Mouse (Mus musculus) hindbrain, embryonic 15.5 days (tissue): ENCODE data around the gene Stxbp5. TPM values are rescaled to one million over a fixed set of nuclear protein-coding genes. Genes with fewer than 3 reads are reported as not detected.
A peak's percentile ranks its signal among the peaks of the same experiment; 100 is the strongest.

Source experiments
- ATAC-seq: fragments of 200-750 bp; cut with Nextera tagmentation; 2 replicates; pipeline ENCODE4 v1.8.0; 2017; ENCODE audit warnings: low read depth, moderate number of reproducible peaks, moderate TSS enrichment; ENCODE audit not compliant: low FRiP score
- H3K27ac ChIP-seq: fragments of 300-500 bp; sonication (generic); replicated peaks from 2 replicates; pipeline ENCODE4 v1.5.1; 2015; ENCODE audit warnings: mild to moderate bottlenecking, inconsistent platforms
- H3K27me3 ChIP-seq: fragments of 300-500 bp; sonication (generic); 2 replicates; pipeline ENCODE4 v1.6.1; 2015; ENCODE audit warnings: control low read depth, inconsistent platforms
- H3K36me3 ChIP-seq: fragments of 300-500 bp; sonication (generic); 2 replicates; pipeline ENCODE4 v1.6.1; 2015; ENCODE audit warnings: control low read depth, inconsistent platforms
- H3K4me1 ChIP-seq: fragments of 300-500 bp; sonication (generic); replicated peaks from 2 replicates; pipeline ENCODE4 v1.6.1; 2015; ENCODE audit warnings: control low read depth, inconsistent platforms
- H3K4me2 ChIP-seq: fragments of 300-500 bp; sonication (generic); 2 replicates; pipeline ENCODE4 v1.6.1; 2015; ENCODE audit warnings: moderate library complexity, mild to moderate bottlenecking, inconsistent platforms
- H3K4me3 ChIP-seq: fragments of 300-500 bp; sonication (generic); 2 replicates; pipeline ENCODE4 v1.5.1; 2015; ENCODE audit warnings: mild to moderate bottlenecking, inconsistent platforms
- H3K9ac ChIP-seq: fragments of 300-500 bp; sonication (generic); 2 replicates; pipeline ENCODE4 v1.6.1; 2015; ENCODE audit warnings: inconsistent platforms
- H3K9me3 ChIP-seq: fragments of 300-500 bp; sonication (generic); 2 replicates; pipeline ENCODE4 v1.6.1; 2016; ENCODE audit warnings: control low read depth, inconsistent platforms
- WGBS: fragments of 180-500 bp; shearing (Covaris S2); methylation state at CpG from one replicate; pipeline ENCODE4 v1.1.7; 2015; 5-methylcytosine and 5-hydroxymethylcytosine counted together
- polyA plus RNA-seq: library from polyadenylated mRNA; unstranded; fragments of >200 nt; fragmentation: Nextera tagmentation; extraction: Ambion mirVana; gene quantifications from 2 replicates; pipeline ENCODE4 v1.2.1, GENCODE M21; 2015

Stxbp5 gene
- polyA plus RNA-seq, 1 experiment from 2014 or later = 8.9 TPM

GRCm38 (mm10) chr10:9839408-9839807, 61.5 kb downstream of the Stxbp5 start:
- 74% methylated on average over 7 of the region's 7 CpGs for WGBS

GRCm38 (mm10) chr10:9834986-9835385, 65.9 kb downstream of the Stxbp5 start:
- Histone ChIP-seq H3K4me3 (no peak overlapping the region), H3K4me2 (no peak overlapping the region), H3K4me1 (no peaks in the 10 kb centered on the region), H3K9ac (no peak overlapping the region), H3K27me3 (no peaks in the 10 kb centered on the region), H3K9me3 (no peaks in the 10 kb centered on the region), H3K27ac (no peak overlapping the region), H3K36me3 (peaks cover 3% of the 10 kb centered on the region; the same call in 1 of the 2 replicates)
- ATAC-seq = no peak
- 81% methylated on average over 4 of the region's 4 CpGs for whole genome bisulfite sequencing

More at GRCm38 (mm10) chr10:9839408-9839807, 61.5 kb downstream of the Stxbp5 start:
- Histone ChIP-seq H3K9me3 (no peaks in the 10 kb centered on the region), H3K4me1 (no peaks in the 10 kb centered on the region), H3K4me3 (no peak overlapping the region), H3K9ac (no peak overlapping the region), H3K36me3 (peaks cover 2% of the 10 kb centered on the region; the same call in 1 of the 2 replicates), H3K27me3 (no peaks in the 10 kb centered on the region), H3K27ac (no peak overlapping the region), H3K4me2 (no peak overlapping the region)
- ATAC-seq = no peak

GRCm38 (mm10) chr10:9832937-9833336, 67.9 kb downstream of the Stxbp5 start:
- H3K27me3 ChIP-seq = no peaks in the 10 kb centered on the region
- no peaks in the 10 kb centered on the region for H3K4me1 ChIP-seq
- no peaks in the 10 kb centered on the region for H3K9me3 ChIP-seq
- H3K4me3 ChIP-seq = no peak overlapping the region
- H3K4me2 ChIP-seq = no peak overlapping the region
- 78% methylated on average over 4 of the region's 4 CpGs for WGBS
- H3K36me3 ChIP-seq = peaks cover 3% of the 10 kb centered on the region; the same call in 1 of the 2 replicates
- ATAC-seq = no peak
- H3K9ac ChIP-seq = no peak overlapping the region
- H3K27ac ChIP-seq = no peak overlapping the region

- Histone ChIP-seq H3K9ac (no peak overlapping the region), H3K27ac (no peak overlapping the region), H3K4me2 (no peak overlapping the region), H3K27me3 (no peaks in the 10 kb centered on the region), H3K4me1 (no peaks in the 10 kb centered on the region), H3K4me3 (no peak overlapping the region), H3K9me3 (no peaks in the 10 kb centered on the region), H3K36me3 (0 out of 2 replicates have a peak, but pooled peaks cover 3% of the 10 kb centered on the region)
- ATAC-seq = no peak
- WGBS = 87% methylated on average over 3 of the region's 3 CpGs
Observed at GRCm38 (mm10) chr10:9829744-9830143, 71.1 kb downstream of the Stxbp5 start.

- Histone ChIP-seq H3K27me3 (no peaks in the 10 kb centered on the region), H3K36me3 (0 out of 2 replicates have a peak, but pooled peaks cover 3% of the 10 kb centered on the region), H3K4me1 (no peaks in the 10 kb centered on the region), H3K9ac (no peak overlapping the region), H3K27ac (no peak overlapping the region), H3K9me3 (no peaks in the 10 kb centered on the region), H3K4me3 (no peak overlapping the region), H3K4me2 (no peak overlapping the region)
- 65% methylated on average over 6 of the region's 6 CpGs for WGBS
- no peak for ATAC-seq
Observed at GRCm38 (mm10) chr10:9821299-9821698, 79.6 kb downstream of the Stxbp5 start.

- Histone ChIP-seq H3K27ac (no peak overlapping the region), H3K4me3 (no peak overlapping the region), H3K4me2 (no peak overlapping the region), H3K36me3 (0 out of 2 replicates have a peak, but pooled peaks cover 3% of the 10 kb centered on the region), H3K27me3 (no peaks in the 10 kb centered on the region), H3K9ac (no peak overlapping the region), H3K9me3 (no peaks in the 10 kb centered on the region), H3K4me1 (no peaks in the 10 kb centered on the region)
- WGBS = 96% methylated on average over 7 of the region's 7 CpGs
- no peak for ATAC-seq
Observed at GRCm38 (mm10) chr10:9818574-9818973, 82.3 kb downstream of the Stxbp5 start.

GRCm38 (mm10) chr10:9813926-9814325, 87.0 kb downstream of the Stxbp5 start:
- Histone ChIP-seq H3K4me2 (no peak overlapping the region), H3K36me3 (0 out of 2 replicates have a peak, but pooled peaks cover 3% of the 10 kb centered on the region), H3K9ac (no peak overlapping the region), H3K9me3 (no peaks in the 10 kb centered on the region), H3K27me3 (no peaks in the 10 kb centered on the region), H3K4me3 (no peak overlapping the region), H3K4me1 (no peaks in the 10 kb centered on the region), H3K27ac (no peak overlapping the region)
- ATAC-seq = peak; percentile 87
- 70% methylated on average over 4 of the region's 4 CpGs for WGBS

- Histone ChIP-seq H3K27ac (no peak overlapping the region), H3K4me1 (no peaks in the 10 kb centered on the region; the same call in 1 of the 2 replicates), H3K9ac (no peak overlapping the region), H3K4me3 (no peak overlapping the region), H3K4me2 (no peak overlapping the region), H3K36me3 (peaks cover 5% of the 10 kb centered on the region; the same call in 1 of the 2 replicates), H3K27me3 (no peaks in the 10 kb centered on the region), H3K9me3 (no peaks in the 10 kb centered on the region)
- WGBS = 85% methylated on average over 2 of the region's 2 CpGs
- no peak for ATAC-seq
Observed at GRCm38 (mm10) chr10:9807596-9807995, 93.3 kb downstream of the Stxbp5 start.

GRCm38 (mm10) chr10:9805341-9805740, 95.5 kb downstream of the Stxbp5 start:
- no peak overlapping the region for H3K4me2 ChIP-seq
- no peak for ATAC-seq
- WGBS = 49% methylated on average over 3 of the region's 3 CpGs
- H3K4me3 ChIP-seq = no peak overlapping the region
- H3K36me3 ChIP-seq = peaks cover 5% of the 10 kb centered on the region; the same call in 1 of the 2 replicates
- H3K27me3 ChIP-seq = no peaks in the 10 kb centered on the region
- H3K27ac ChIP-seq = no peak overlapping the region
- no peaks in the 10 kb centered on the region for H3K9me3 ChIP-seq
- H3K9ac ChIP-seq = no peak overlapping the region
- no peaks in the 10 kb centered on the region; the same call in 1 of the 2 replicates for H3K4me1 ChIP-seq

- Histone ChIP-seq H3K36me3 (peaks cover 8% of the 10 kb centered on the region), H3K9ac (no peak overlapping the region), H3K4me1 (no peaks in the 10 kb centered on the region; the same call in 1 of the 2 replicates), H3K4me2 (no peak overlapping the region), H3K4me3 (no peak overlapping the region), H3K27me3 (no peaks in the 10 kb centered on the region), H3K27ac (no peak overlapping the region), H3K9me3 (no peaks in the 10 kb centered on the region)
- ATAC-seq = no peak
- WGBS = 16% methylated on average over 2 of the region's 2 CpGs
Observed at GRCm38 (mm10) chr10:9803126-9803525, 97.8 kb downstream of the Stxbp5 start.

GRCm38 (mm10) chr10:9801571-9801970, 99.3 kb downstream of the Stxbp5 start:
- H3K9me3 ChIP-seq = no peaks in the 10 kb centered on the region
- no peak overlapping the region for H3K4me2 ChIP-seq
- no peaks in the 10 kb centered on the region; the same call in 1 of the 2 replicates for H3K4me1 ChIP-seq
- no peak overlapping the region for H3K27ac ChIP-seq
- H3K27me3 ChIP-seq = no peaks in the 10 kb centered on the region
- H3K36me3 ChIP-seq = peaks cover 17% of the 10 kb centered on the region
- no peak overlapping the region for H3K9ac ChIP-seq
- ATAC-seq = no peak
- WGBS = 65% methylated on average over 1 of the region's 1 CpGs
- no peak overlapping the region for H3K4me3 ChIP-seq

GRCm38 (mm10) chr10:9799085-9799484, 101.8 kb downstream of the Stxbp5 start:
- Histone ChIP-seq H3K36me3 (peaks cover 21% of the 10 kb centered on the region), H3K4me2 (no peak overlapping the region), H3K9ac (no peak overlapping the region), H3K27me3 (no peaks in the 10 kb centered on the region), H3K27ac (no peak overlapping the region), H3K4me3 (no peak overlapping the region), H3K9me3 (no peaks in the 10 kb centered on the region), H3K4me1 (no peaks in the 10 kb centered on the region)
- no peak for ATAC-seq
- 79% methylated on average over 1 of the region's 1 CpGs for WGBS

GRCm38 (mm10) chr10:9796429-9796828, 104.5 kb downstream of the Stxbp5 start:
- no peak overlapping the region for H3K9ac ChIP-seq
- H3K4me1 ChIP-seq = no peaks in the 10 kb centered on the region
- no peak overlapping the region for H3K27ac ChIP-seq
- H3K36me3 ChIP-seq = peaks cover 26% of the 10 kb centered on the region
- no peaks in the 10 kb centered on the region for H3K27me3 ChIP-seq
- H3K4me3 ChIP-seq = no peak overlapping the region
- no peak for ATAC-seq
- no peaks in the 10 kb centered on the region for H3K9me3 ChIP-seq
- H3K4me2 ChIP-seq = no peak overlapping the region
- 100% methylated on average over 1 of the region's 1 CpGs for WGBS
